Mouse (Mus musculus) heart, postnatal 0 days (tissue): ENCODE measurements at regions not wholly inside any gene's neighbourhood (a gene's known extent, or its start where the extent isn't known, plus 50 kb on each side); places are given as distances from the start of the nearest gene placed in this dataset.
A peak's percentile ranks its signal among the peaks of the same experiment; 100 is the strongest.

ENCODE experiments used
- ATAC-seq: fragments of 200-750 bp; cut with Nextera tagmentation; 2 replicates; pipeline ENCODE4 v1.8.0; 2017; ENCODE audit warnings: low read depth, moderate number of reproducible peaks, moderate library complexity; ENCODE audit not compliant: insufficient read depth
- DNase-seq: peaks from one replicate; pipeline ENCODE4 v3.0.0-alpha.2; 2016; ENCODE audit warnings: low spot score
- H3K27ac ChIP-seq: fragments of 300-500 bp; sonication (generic); 2 replicates; pipeline ENCODE4 v1.5.1; 2014; ENCODE audit warnings: low read depth, mild to moderate bottlenecking
- H3K27me3 ChIP-seq: fragments of 300-500 bp; sonication (generic); 2 replicates; pipeline ENCODE4 v1.6.1; 2014; ENCODE audit warnings: low read length, mixed read lengths; ENCODE audit not compliant: control insufficient read depth, insufficient read depth
- H3K36me3 ChIP-seq: fragments of 300-500 bp; sonication (generic); replicated peaks from 2 replicates; pipeline ENCODE4 v1.6.1; 2014; ENCODE audit warnings: low read length, mixed read lengths; ENCODE audit not compliant: control insufficient read depth, insufficient read depth
- H3K4me1 ChIP-seq: fragments of 300-500 bp; sonication (generic); 2 replicates; pipeline ENCODE4 v1.6.1; 2014; ENCODE audit warnings: antibody characterized with exemption; ENCODE audit not compliant: control insufficient read depth, insufficient read depth
- H3K4me2 ChIP-seq: fragments of 300-500 bp; sonication (generic); 2 replicates; pipeline ENCODE4 v1.6.1; 2014; ENCODE audit warnings: low read depth, mild to moderate bottlenecking, low read length, moderate library complexity
- H3K4me3 ChIP-seq: fragments of 300-500 bp; sonication (generic); 2 replicates; pipeline ENCODE4 v1.5.1; 2014; ENCODE audit warnings: low read depth, low read length
- H3K9ac ChIP-seq: fragments of 300-500 bp; sonication (generic); replicated peaks from 2 replicates; pipeline ENCODE4 v1.6.1; 2014; ENCODE audit warnings: low read depth, low read length, mixed read lengths
- H3K9me3 ChIP-seq: fragments of 300-500 bp; sonication (generic); replicated peaks from 2 replicates; pipeline ENCODE4 v1.6.1; 2016; ENCODE audit warnings: low read length; ENCODE audit not compliant: control insufficient read depth
- CTCF ChIP-seq: IDR thresholded peaks from 2 replicates; pipeline ENCODE4 v1.5.1; 2016; ENCODE audit warnings: antibody characterized with exemption, control low read depth, low read depth
- EP300 ChIP-seq: IDR thresholded peaks from 2 replicates; pipeline ENCODE4 v1.6.1; 2016; ENCODE audit warnings: antibody characterized with exemption, low read depth
- WGBS: fragments of 180-500 bp; shearing (Covaris S2); extraction: QIAGEN DNeasy Blood & Tissue Kit; methylation state at CpG from one replicate; pipeline ENCODE4 v1.1.7; 2014; 5-methylcytosine and 5-hydroxymethylcytosine counted together

DNA sequence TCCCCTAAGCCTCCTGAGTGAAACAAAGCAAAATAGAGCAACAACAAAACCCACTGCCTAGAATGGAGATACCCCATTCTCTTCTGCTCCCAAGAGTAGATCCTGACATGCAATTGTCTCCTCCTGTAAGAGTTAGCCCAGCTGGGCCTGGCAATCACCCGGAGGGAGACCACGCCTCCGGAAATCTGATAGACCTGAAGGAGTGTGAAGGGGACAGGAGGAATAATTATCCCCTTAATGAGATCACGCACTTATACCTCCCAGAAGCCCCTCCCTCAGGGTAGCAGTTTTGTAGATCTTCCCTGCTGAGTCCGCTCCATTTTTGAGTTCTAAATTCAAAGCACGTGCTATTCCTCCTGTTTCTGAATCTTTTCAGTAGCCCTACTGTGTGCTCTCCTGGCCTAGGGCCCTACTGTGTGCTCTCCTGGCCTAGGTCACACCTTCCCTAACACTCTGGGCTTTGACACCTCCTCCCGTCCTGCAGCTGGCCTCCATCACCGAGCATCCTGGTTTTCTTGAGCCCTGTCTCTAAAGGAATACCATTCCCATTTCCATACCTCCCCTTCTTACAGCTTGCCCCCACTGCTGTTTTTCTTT lies 137.2 kb upstream of the Mdm1 start:
- 69% methylated on average over 8 of the region's 8 CpGs for WGBS
- 0 out of 2 replicates have a peak, but pooled peaks cover 2% of the 10 kb centered on the region for H3K9me3 ChIP-seq
- H3K4me2 ChIP-seq, result no peak overlapping the region
- peak overlapping the region; percentile 91 for H3K27ac ChIP-seq
- H3K27me3 ChIP-seq, result no peaks in the 10 kb centered on the region
- TF ChIP-seq EP300 (no peak), CTCF (no peak)
- no peak overlapping the region for H3K4me3 ChIP-seq
- peaks cover 18% of the 10 kb centered on the region; the same call in 1 of the 2 replicates for H3K4me1 ChIP-seq
- no peak overlapping the region for H3K9ac ChIP-seq
- no peaks in the 10 kb centered on the region for H3K36me3 ChIP-seq
- no peak for DNase-seq
- no peak for ATAC-seq

DNA sequence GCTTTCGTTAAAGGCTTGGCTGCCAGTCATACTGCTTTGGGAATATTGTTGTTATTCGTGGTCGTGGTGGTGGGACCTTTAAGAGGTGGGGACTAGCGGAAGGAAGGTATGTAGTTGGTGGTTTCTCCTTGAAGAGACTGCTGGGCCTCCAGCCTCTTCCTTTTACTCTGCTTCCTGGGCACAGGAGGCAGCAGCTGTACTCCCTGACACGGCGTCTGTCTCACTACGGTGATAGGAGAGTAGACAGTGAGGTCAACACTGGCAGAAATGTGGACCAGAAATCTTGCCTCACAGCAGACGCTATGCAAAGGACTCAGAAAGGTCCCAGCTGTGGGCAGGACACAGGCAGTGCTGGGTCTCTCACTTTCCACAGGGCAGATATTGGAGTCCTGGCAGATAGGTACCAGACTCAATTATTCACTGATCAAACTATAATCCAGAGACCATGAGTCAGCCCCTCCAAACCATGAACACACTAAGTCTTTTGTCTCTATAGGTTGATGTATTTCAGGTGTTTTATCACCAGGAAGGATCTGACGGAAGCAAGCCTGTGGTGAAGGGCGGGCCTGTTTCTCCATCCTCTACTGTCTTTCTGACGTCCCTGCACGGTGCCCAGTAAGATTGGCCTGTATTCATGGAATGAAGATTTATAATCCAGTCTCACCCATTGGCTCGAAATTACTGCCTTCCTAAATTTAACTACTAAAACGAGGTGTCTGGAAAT lies 134.6 kb upstream of the Mdm1 start:
- 57% methylated on average over 14 of the region's 14 CpGs for WGBS
- no peak for ATAC-seq
- 0 out of 2 replicates have a peak, but pooled peaks cover 10% of the 10 kb centered on the region for H3K9me3 ChIP-seq
- no peak overlapping the region for H3K9ac ChIP-seq
- TF ChIP-seq CTCF, result no peak
- no peak for TF ChIP-seq EP300
- no peaks in the 10 kb centered on the region for H3K36me3 ChIP-seq
- peak overlapping the region; percentile 5; the same call in 1 of the 2 replicates for H3K27ac ChIP-seq
- no peak for DNase-seq
- no peaks in the 10 kb centered on the region for H3K27me3 ChIP-seq
- H3K4me3 ChIP-seq, result no peak overlapping the region
- no peak overlapping the region for H3K4me2 ChIP-seq
- peaks cover 18% of the 10 kb centered on the region; the same call in 1 of the 2 replicates for H3K4me1 ChIP-seq

DNA sequence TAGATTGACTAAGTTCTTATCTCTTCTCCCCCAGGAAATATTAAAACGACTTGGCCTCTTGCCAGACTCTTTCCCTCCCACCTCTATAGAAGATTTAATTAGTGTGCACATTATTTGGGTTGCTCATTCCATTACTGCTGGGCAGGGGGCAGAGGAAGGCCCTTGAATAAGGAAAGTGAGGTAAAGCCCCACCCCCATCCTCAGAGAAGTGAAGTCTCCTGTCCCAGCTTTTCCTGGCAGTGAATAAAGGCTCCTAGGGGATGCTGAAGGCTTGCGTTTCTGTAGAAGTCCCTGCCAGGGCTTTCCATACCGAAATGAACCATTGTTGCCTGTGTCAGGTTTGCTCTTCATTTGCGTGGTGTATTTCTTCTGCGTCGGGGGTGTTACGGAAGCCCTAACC lies 133.8 kb upstream of the Mdm1 start:
- peaks cover 14% of the 10 kb centered on the region; the same call in 1 of the 2 replicates for H3K4me1 ChIP-seq
- H3K4me3 ChIP-seq, result no peak overlapping the region
- TF ChIP-seq EP300 (no peak), CTCF (no peak)
- H3K27ac ChIP-seq, result no peak overlapping the region
- no peak for DNase-seq
- WGBS, result 81% methylated on average over 7 of the region's 7 CpGs
- H3K36me3 ChIP-seq, result no peaks in the 10 kb centered on the region
- H3K27me3 ChIP-seq, result no peaks in the 10 kb centered on the region
- no peak overlapping the region for H3K9ac ChIP-seq
- no peak for ATAC-seq
- H3K9me3 ChIP-seq, result 0 out of 2 replicates have a peak, but pooled peaks cover 10% of the 10 kb centered on the region
- no peak overlapping the region for H3K4me2 ChIP-seq

DNA sequence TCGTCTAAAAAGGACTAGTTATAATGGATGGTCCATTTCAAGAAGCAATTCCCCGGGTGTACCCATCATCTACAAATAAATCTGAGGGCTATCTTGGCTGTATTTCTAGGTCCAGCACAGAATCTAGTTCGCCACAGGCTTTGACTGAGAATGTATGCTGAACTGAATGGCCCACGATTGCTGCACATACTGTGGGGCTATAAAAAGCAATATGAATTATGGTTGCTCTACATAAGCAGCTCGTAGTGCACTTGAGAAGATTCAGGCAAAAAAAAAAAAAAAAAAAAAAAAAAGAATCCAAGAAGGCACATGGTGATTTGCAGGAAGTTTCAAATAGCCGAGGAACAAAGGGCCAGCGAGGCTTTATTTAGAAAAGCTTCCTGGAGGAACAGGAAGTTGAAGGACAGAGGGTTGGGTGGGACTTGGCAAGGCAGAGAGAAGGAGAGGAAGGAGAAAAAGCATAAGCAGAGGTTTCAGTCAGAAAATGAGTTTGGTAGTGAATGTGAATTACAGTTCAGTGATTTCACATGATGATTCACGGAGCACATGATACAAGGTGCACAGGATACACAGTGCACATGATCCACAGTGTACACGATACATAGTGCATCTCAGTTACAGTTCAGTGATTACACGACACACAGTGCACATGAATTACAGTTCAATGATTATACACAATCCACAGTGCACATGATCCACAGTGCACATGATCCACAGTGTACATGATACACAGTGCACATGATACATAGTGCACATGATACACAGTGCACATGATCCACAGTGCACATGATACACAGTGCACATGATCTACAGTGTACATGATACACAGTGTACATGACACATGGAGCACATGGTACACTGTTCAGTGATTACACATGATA lies 129.7 kb upstream of the Mdm1 start:
- Histone ChIP-seq H3K9ac (no peak overlapping the region), H3K36me3 (no peaks in the 10 kb centered on the region), H3K27me3 (no peaks in the 10 kb centered on the region), H3K27ac (peak overlapping the region; percentile 9), H3K4me2 (no peak overlapping the region), H3K9me3 (0 out of 2 replicates have a peak, but pooled peaks cover 10% of the 10 kb centered on the region), H3K4me1 (no peaks in the 10 kb centered on the region), H3K4me3 (no peak overlapping the region)
- TF ChIP-seq EP300, result peak; percentile 49; the same call in 1 of the 2 replicates
- no peak for TF ChIP-seq CTCF
- ATAC-seq, result peak; percentile 36; the same call in 1 of the 2 replicates
- peak; percentile 50 for DNase-seq
- WGBS, result 68% methylated on average over 10 of the region's 10 CpGs

DNA sequence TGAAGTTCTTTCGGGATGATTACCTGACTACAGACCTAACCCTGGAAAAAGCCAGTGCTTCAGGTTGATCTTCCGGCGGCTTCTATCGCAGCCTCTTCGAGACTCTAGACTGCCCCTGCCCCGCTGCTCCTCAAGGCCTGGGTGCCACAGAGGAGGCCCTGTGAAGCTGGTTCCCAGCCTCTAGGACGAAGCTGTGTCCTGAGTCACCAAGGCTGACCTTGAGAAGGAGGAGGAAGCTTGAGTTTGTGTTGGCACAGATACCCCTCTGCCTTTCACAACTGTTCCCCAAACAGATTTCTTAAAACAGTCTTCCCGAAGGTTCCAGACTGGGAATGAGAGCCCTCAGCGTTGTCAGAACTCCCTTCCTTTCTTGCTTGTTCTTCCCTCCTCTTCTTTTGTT lies 112.8 kb upstream of the Mdm1 start:
- Histone ChIP-seq H3K4me1 (no peaks in the 10 kb centered on the region), H3K36me3 (no peaks in the 10 kb centered on the region), H3K9ac (no peak overlapping the region), H3K27me3 (no peaks in the 10 kb centered on the region), H3K4me2 (no peak overlapping the region), H3K9me3 (no peaks in the 10 kb centered on the region), H3K4me3 (no peak overlapping the region), H3K27ac (no peak overlapping the region)
- TF ChIP-seq CTCF (no peak), EP300 (no peak)
- DNase-seq, result peak; percentile 15
- 80% methylated on average over 9 of the region's 9 CpGs for WGBS
- peak; percentile 33; the same call in 1 of the 2 replicates for ATAC-seq
